Mouse (Mus musculus) limb, embryonic 11.5 days (tissue): Measurements from ENCODE around the gene Fgf18. TPM values are rescaled to one million over a fixed set of nuclear protein-coding genes. Genes with fewer than 3 reads are reported as not detected.
A peak's percentile ranks its signal among the peaks of the same experiment; 100 is the strongest.

Experiments used
- ATAC-seq: fragments of 200-750 bp; cut with Nextera tagmentation; 2 replicates; pipeline ENCODE4 v1.8.0; 2017; ENCODE audit warnings: low read depth; ENCODE audit not compliant: insufficient number of reproducible peaks, low FRiP score, low TSS enrichment
- DNase-seq: peaks from one replicate; pipeline ENCODE4 v3.0.0-alpha.2; 2015; ENCODE audit warnings: low spot score
- H3K27ac ChIP-seq: fragments of 300-500 bp; sonication (generic); replicated peaks from 2 replicates; pipeline ENCODE4 v1.5.1; 2014; ENCODE audit warnings: low read depth, mild to moderate bottlenecking, low read length
- H3K27me3 ChIP-seq: fragments of 300-500 bp; sonication (generic); 2 replicates; pipeline ENCODE4 v1.6.1; 2014; ENCODE audit warnings: mild to moderate bottlenecking, low read length, mixed read lengths; ENCODE audit not compliant: control insufficient read depth, insufficient read depth
- H3K36me3 ChIP-seq: fragments of 300-500 bp; sonication (generic); 2 replicates; pipeline ENCODE4 v1.6.1; 2014; ENCODE audit warnings: mild to moderate bottlenecking, low read length, moderate library complexity, mixed read lengths; ENCODE audit not compliant: control insufficient read depth, insufficient read depth
- H3K4me1 ChIP-seq: fragments of 300-500 bp; sonication (generic); 2 replicates; pipeline ENCODE4 v1.6.1; 2014; ENCODE audit warnings: low read length, mixed read lengths; ENCODE audit not compliant: control insufficient read depth, insufficient read depth
- H3K4me2 ChIP-seq: fragments of 300-500 bp; sonication (generic); 2 replicates; pipeline ENCODE4 v1.6.1; 2014; ENCODE audit warnings: low read depth, mild to moderate bottlenecking, moderate library complexity; ENCODE audit not compliant: severe bottlenecking
- H3K4me3 ChIP-seq: fragments of 300-500 bp; sonication (generic); 2 replicates; pipeline ENCODE4 v1.5.1; 2014; ENCODE audit warnings: low read depth, low read length
- H3K9ac ChIP-seq: fragments of 300-500 bp; sonication (generic); 2 replicates; pipeline ENCODE4 v1.6.1; 2014; ENCODE audit warnings: mild to moderate bottlenecking, low read length
- H3K9me3 ChIP-seq: fragments of 300-500 bp; sonication (generic); 2 replicates; pipeline ENCODE4 v1.6.1; 2016; ENCODE audit warnings: low read length; ENCODE audit not compliant: control insufficient read depth
- WGBS: fragments of 180-500 bp; shearing (Covaris S2); extraction: QIAGEN DNeasy Blood & Tissue Kit; methylation state at CpG from one replicate; pipeline ENCODE4 v1.1.7; 2014; 5-methylcytosine and 5-hydroxymethylcytosine counted together
- polyA plus RNA-seq: library from polyadenylated mRNA; unstranded; fragments of >200 nt; fragmentation: Nextera tagmentation; extraction: Ambion mirVana; gene quantifications from 2 replicates; pipeline ENCODE4 v1.2.1, GENCODE M21; 2014

The Fgf18 gene
- polyA plus RNA-seq, 1 experiment from 2014 or later, result 16.8 TPM

DNA sequence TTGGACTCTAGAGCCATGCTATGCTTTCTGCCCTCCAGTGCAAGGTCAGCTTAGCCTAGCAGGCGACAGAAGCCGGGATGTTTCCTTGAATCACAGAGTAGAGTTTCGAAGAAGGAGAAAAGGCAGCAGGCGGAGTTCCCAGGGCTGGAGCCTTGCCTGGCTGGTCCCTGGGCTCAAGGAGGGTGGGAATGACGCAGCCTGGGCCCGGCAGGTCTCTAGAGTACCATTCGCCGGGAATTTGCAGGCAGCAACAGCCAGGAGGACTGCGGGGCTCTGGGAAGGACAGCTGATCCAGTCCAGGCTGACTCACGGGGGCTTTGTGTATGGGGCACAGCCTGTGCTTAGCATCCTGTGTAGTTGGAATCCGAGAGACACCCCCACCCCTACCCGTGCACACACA, 48.8 kb downstream of the Fgf18 start:
- DNase-seq (no peak), ATAC-seq (peak; percentile 33; the same call in 1 of the 2 replicates)
- Histone ChIP-seq H3K36me3 (no peaks in the 10 kb centered on the region), H3K4me1 (peaks cover 4% of the 10 kb centered on the region; the same call in 1 of the 2 replicates), H3K27ac (no peak overlapping the region), H3K9me3 (no peaks in the 10 kb centered on the region), H3K27me3 (0 out of 2 replicates have a peak, but pooled peaks cover 2% of the 10 kb centered on the region), H3K4me2 (no peak overlapping the region), H3K9ac (no peak overlapping the region), H3K4me3 (no peak overlapping the region)
- 78% methylated on average over 12 of the region's 12 CpGs for WGBS

DNA sequence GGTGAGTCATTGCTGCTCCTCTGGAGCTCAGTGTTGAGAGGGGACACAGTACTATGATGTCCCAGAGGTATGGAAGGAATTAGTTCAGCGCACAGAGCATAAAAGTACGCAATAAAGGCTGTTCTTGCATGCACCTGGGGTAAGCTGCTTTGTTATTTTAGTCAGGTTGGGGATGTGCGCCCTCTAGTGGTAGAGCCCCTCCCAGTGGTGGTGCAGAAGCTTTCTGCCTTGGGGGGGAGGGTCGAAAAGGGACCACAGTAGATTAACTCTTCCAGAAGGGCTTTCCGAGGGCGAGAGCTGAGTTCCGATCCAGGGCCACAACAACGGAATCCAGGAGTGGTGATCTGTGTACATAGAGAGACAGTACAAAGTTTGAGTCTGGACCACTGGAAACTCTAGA, 49.3 kb downstream of the Fgf18 start:
- DNase-seq (peak; percentile 87), ATAC-seq (no peak)
- H3K4me1 ChIP-seq, result peaks cover 4% of the 10 kb centered on the region; the same call in 1 of the 2 replicates
- H3K9ac ChIP-seq, result no peak overlapping the region
- no peak overlapping the region for H3K27ac ChIP-seq
- WGBS, result 38% methylated on average over 8 of the region's 8 CpGs
- no peaks in the 10 kb centered on the region for H3K9me3 ChIP-seq
- H3K36me3 ChIP-seq, result no peaks in the 10 kb centered on the region
- H3K27me3 ChIP-seq, result 0 out of 2 replicates have a peak, but pooled peaks cover 2% of the 10 kb centered on the region
- H3K4me2 ChIP-seq, result no peak overlapping the region
- no peak overlapping the region for H3K4me3 ChIP-seq

DNA sequence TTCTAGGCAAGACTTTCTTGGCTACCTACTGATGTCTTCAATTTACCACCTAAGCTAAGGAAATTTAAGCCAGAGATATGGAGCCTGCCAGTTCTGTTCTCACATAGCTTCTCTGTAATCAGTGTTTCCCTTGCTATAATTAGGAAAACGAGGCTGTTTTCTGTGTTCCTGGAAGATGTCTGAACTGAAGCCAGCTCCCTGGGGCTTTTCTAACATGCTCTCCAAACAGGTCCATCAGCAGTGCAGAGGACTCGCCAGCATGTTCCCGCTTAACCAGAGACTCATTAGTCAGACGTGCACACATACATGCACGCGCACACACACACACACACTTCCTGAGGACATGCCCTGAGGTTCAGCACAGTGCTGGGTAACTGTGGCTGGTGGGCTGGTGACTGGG, 57.3 kb downstream of the Fgf18 start:
- 75% methylated on average over 6 of the region's 6 CpGs for WGBS

DNA sequence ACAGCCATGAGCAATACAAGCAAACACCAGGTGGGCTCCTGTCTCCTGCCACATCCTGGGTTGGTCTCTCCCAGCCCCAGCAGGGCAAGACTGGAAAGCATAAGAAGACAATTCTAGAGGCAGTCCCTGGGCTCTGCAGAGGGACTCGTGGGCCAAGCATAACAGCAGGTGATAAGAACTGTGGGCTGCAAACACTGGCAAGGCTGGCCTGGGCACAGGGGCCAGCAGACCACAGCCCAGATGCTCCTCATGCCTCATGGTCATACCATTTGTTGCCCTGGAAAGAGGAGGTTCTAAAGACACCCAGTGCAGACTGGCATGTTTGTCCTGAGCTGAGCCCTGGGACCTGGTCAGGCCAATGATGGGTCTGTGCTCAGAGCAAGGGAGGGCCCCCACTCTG, 59.0 kb downstream of the Fgf18 start:
- Histone ChIP-seq H3K9me3 (no peaks in the 10 kb centered on the region), H3K36me3 (no peaks in the 10 kb centered on the region), H3K27me3 (no peaks in the 10 kb centered on the region), H3K4me2 (no peak overlapping the region), H3K4me3 (no peak overlapping the region), H3K9ac (no peak overlapping the region), H3K27ac (no peak overlapping the region), H3K4me1 (peaks cover 9% of the 10 kb centered on the region; the same call in 1 of the 2 replicates)
- ATAC-seq, result no peak
- DNase-seq, result no peak
- 46% methylated on average over 1 of the region's 1 CpGs for WGBS

More for the DNA sequence above, 57.3 kb downstream of the Fgf18 start:
- Histone ChIP-seq H3K4me3 (no peak overlapping the region), H3K4me2 (no peak overlapping the region), H3K4me1 (peaks cover 9% of the 10 kb centered on the region; the same call in 1 of the 2 replicates), H3K9me3 (no peaks in the 10 kb centered on the region), H3K36me3 (no peaks in the 10 kb centered on the region), H3K27ac (no peak overlapping the region), H3K9ac (no peak overlapping the region), H3K27me3 (no peaks in the 10 kb centered on the region)
- ATAC-seq (no peak), DNase-seq (no peak)

DNA sequence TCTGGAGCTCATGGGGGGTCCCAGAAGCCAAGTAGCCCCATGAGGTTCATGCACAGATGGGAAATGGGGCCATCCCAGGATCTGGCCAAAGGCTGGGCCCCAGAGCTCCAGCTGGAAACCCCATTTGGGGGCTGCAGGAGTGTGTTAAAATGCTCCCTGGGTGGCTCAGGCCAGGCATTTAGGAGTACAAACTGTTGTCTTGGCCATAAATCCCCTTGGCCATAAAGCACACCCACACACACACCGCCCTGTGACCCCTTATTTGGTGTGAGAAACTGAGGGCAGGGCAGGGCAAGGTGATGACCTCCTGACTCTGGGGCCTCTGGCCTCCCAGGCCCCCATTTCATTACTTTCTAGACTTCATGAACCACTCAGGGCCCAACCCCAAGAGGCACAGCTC, 61.2 kb downstream of the Fgf18 start:
- WGBS, result 36% methylated on average over 1 of the region's 1 CpGs
- no peak for DNase-seq
- no peak for ATAC-seq
- Histone ChIP-seq H3K36me3 (no peaks in the 10 kb centered on the region), H3K4me2 (no peak overlapping the region), H3K4me1 (peaks cover 9% of the 10 kb centered on the region; the same call in 1 of the 2 replicates), H3K27ac (no peak overlapping the region), H3K9me3 (no peaks in the 10 kb centered on the region), H3K4me3 (no peak overlapping the region), H3K27me3 (no peaks in the 10 kb centered on the region), H3K9ac (no peak overlapping the region; the same call in 1 of the 2 replicates)

DNA sequence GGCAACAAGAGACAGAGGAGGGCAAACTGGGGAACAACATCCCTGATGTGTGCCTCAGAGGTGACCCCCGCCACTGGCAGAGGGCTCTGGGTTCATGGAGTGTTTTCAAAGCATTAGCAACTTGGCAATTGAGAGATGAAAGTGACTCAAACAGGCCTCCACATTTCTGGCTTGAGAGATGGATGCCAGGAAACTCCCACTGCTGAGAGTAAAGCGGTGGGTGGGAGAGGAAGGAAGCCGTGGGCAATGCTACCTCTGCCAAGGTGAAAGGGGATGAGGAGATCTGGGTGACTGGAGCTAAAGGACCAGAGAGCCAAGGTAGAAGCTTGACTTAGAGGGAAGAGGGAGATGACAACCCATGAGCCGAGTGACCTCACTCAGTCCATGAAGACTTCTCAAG, 61.7 kb downstream of the Fgf18 start:
- no peaks in the 10 kb centered on the region for H3K27me3 ChIP-seq
- no peak overlapping the region for H3K27ac ChIP-seq
- DNase-seq (no peak), ATAC-seq (no peak)
- no peak overlapping the region for H3K4me3 ChIP-seq
- no peak overlapping the region for H3K9ac ChIP-seq
- H3K4me2 ChIP-seq, result no peak overlapping the region
- WGBS, result 72% methylated on average over 4 of the region's 4 CpGs
- H3K4me1 ChIP-seq, result peaks cover 9% of the 10 kb centered on the region; the same call in 1 of the 2 replicates
- H3K36me3 ChIP-seq, result no peaks in the 10 kb centered on the region
- no peaks in the 10 kb centered on the region for H3K9me3 ChIP-seq

DNA sequence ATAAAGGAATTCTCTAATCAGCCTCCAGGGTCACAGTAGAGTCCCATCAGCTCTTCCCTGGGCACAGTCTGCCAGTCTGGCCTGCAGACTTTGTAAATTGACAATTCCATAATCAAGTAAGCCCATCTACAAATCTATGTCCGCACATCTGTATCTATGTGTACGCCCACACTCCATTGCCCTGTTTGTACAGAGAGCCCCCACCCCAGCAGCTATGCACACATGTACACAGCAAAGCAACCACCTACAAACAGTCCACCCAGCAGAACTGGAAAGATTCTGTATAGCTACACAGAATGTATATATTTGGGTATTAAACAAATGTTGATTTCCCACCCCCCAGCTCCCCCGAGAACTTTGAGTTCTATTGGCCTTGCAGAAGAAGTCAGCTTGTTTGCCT, 62.1 kb downstream of the Fgf18 start:
- Histone ChIP-seq H3K36me3 (no peaks in the 10 kb centered on the region), H3K9ac (no peak overlapping the region), H3K4me3 (no peak overlapping the region), H3K4me1 (peaks cover 11% of the 10 kb centered on the region; the same call in 1 of the 2 replicates), H3K27ac (no peak overlapping the region), H3K27me3 (no peaks in the 10 kb centered on the region), H3K4me2 (no peak overlapping the region), H3K9me3 (no peaks in the 10 kb centered on the region)
- DNase-seq (no peak), ATAC-seq (no peak)
- WGBS, result 93% methylated on average over 3 of the region's 3 CpGs

DNA sequence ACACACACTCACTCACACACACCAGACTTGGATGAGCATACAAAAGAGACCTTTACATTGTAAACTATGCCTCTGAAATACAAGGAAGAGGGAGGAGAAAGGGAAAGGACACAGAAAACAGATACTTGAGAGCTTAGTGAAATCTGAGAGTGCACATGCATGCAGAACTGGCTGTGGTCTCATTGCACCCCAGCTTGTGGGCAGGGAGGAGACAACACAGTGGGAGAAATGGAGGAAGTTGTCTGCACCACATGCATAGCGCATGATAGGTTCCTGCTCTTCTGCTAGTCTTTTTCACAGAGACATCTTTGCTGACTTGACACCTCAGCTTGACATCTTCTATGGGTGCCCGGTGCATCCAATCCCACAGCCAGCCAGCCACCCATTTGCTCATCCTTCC, 63.2 kb downstream of the Fgf18 start:
- Histone ChIP-seq H3K9me3 (no peaks in the 10 kb centered on the region), H3K4me3 (no peak overlapping the region), H3K4me2 (no peak overlapping the region), H3K4me1 (peaks cover 13% of the 10 kb centered on the region; the same call in 1 of the 2 replicates), H3K9ac (no peak overlapping the region), H3K36me3 (no peaks in the 10 kb centered on the region), H3K27me3 (no peaks in the 10 kb centered on the region), H3K27ac (no peak overlapping the region)
- DNase-seq, result no peak
- ATAC-seq, result no peak
- WGBS, result 97% methylated on average over 2 of the region's 2 CpGs

DNA sequence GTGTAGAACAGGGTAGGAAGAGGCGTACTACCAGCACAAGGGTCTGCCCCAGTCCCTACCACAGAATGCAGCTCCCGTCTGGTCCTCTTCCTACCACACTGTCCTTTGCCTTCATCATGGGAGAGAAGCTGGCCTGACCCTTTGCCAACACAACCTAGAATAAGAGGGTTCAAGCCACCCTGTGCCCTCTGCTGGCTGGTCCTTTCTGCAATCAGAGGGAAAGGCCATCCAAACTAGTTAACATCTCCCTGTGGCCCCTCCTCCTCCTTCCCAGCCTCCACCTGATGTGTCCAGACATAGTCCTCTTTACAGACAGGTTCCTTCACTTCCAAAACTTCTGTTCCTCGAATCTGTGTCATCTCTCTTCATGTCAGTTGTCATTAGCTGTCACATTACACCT, 66.0 kb downstream of the Fgf18 start:
- no peak for ATAC-seq
- H3K4me2 ChIP-seq, result no peak overlapping the region
- H3K27ac ChIP-seq, result no peak overlapping the region
- no peak overlapping the region for H3K4me3 ChIP-seq
- H3K4me1 ChIP-seq, result peaks cover 21% of the 10 kb centered on the region
- DNase-seq, result no peak
- no peaks in the 10 kb centered on the region for H3K9me3 ChIP-seq
- 81% methylated on average over 3 of the region's 3 CpGs for WGBS
- H3K36me3 ChIP-seq, result no peaks in the 10 kb centered on the region
- H3K9ac ChIP-seq, result no peak overlapping the region
- no peaks in the 10 kb centered on the region for H3K27me3 ChIP-seq
